Mouse (Mus musculus): ENCODE data around the gene Cenpp.

GRCm38 (mm10) chr13:49570371-49570770, 82.2 kb downstream of the Cenpp start:
- no peak for TF ChIP-seq CTCF (IDR thresholded peaks at IDR 0.05)
- no peak for TF ChIP-seq POLR2A (IDR thresholded peaks at IDR 0.05; ENCODE audit: insufficient read depth, low read depth, low read length)

Data from heart, adult 2 months (tissue).